ENCODE assay signal across 13 mouse cellular contexts in genomic region chr12:71346071-71346470, GRCm38 (mm10). TPM values are rescaled to one million over a fixed set of nuclear protein-coding genes. Genes with fewer than 3 reads are reported as not detected.
DNase-seq lines count a peak whose midpoint lies in the region; ATAC-seq and TF ChIP-seq lines count a peak whose summit lies in the region.
"Had no signal": no experiment of that assay in that cellular context is flagged by ENCODE, and none has a peak within 500 bp of the region (broad histone marks: within the 10 kb centered on the region; RNA-seq: fewer than 3 reads in every experiment).

No protein-coding gene starts in this region.

- DNase-seq in gastrocnemius, adult 2 months = no peak
- no peak for DNase-seq in gastrocnemius, postnatal 14 days
- peak; percentile 2 for DNase-seq in lung, postnatal 14 days
- no peak for DNase-seq in lung, postnatal 4 days
- DNase-seq in frontal cortex, postnatal 14 days (ENCODE audit: low spot score in 2 of 2) = no peak
- no peak for DNase-seq in hindbrain, embryonic 14.5 days (ENCODE audit: low spot score)
- DNase-seq in thymus, postnatal 0 days (ENCODE audit: low spot score) = no peak
- DNase-seq: cerebellum, postnatal 14 days; left cerebral cortex, postnatal 4 days had no signal

- H3K36me3 ChIP-seq in limb, embryonic 12.5 days = no peaks in the 10 kb centered on the region
- no peaks in the 10 kb centered on the region for H3K36me3 ChIP-seq in hindbrain, embryonic 14.5 days (replicated peaks; ENCODE audit: control insufficient read depth, insufficient read depth)
- H3K36me3 ChIP-seq: G1E had no signal

- peak overlapping the region; percentile 2; the same call in 1 of the 2 replicates for H3K4me2 ChIP-seq in limb, embryonic 12.5 days
- H3K4me2 ChIP-seq in hindbrain, embryonic 14.5 days (replicated peaks) = no peak overlapping the region

- H3K4me1 ChIP-seq in limb, embryonic 12.5 days (replicated peaks) = peaks cover 17% of the 10 kb centered on the region
- peaks cover 5% of the 10 kb centered on the region; the same call in 1 of the 2 replicates for H3K4me1 ChIP-seq in hindbrain, embryonic 14.5 days (replicated peaks; ENCODE audit: control insufficient read depth, insufficient read depth, low read length)

- no peaks in the 10 kb centered on the region for H3K27me3 ChIP-seq in limb, embryonic 12.5 days
- no peaks in the 10 kb centered on the region for H3K27me3 ChIP-seq in hindbrain, embryonic 14.5 days (ENCODE audit: control insufficient read depth, insufficient read depth, low read length)

- no peak for TF ChIP-seq CTCF in gastrocnemius, adult 2 months (IDR thresholded peaks at IDR 0.05)

- no peak overlapping the region for H3K9ac ChIP-seq in limb, embryonic 12.5 days (replicated peaks)
- H3K9ac ChIP-seq in hindbrain, embryonic 14.5 days = no peak overlapping the region

- 34% methylated on average over 5 of the region's 5 CpGs for WGBS in limb, embryonic 12.5 days
- 77% methylated on average over 5 of the region's 5 CpGs for WGBS in hindbrain, embryonic 14.5 days

- H3K27ac ChIP-seq in gastrocnemius, adult 2 months = peak overlapping the region; percentile 57
- no peak overlapping the region for H3K27ac ChIP-seq in limb, embryonic 12.5 days
- no peak overlapping the region for H3K27ac ChIP-seq in hindbrain, embryonic 14.5 days

- intact Hi-C loops in gastrocnemius, adult 2 months (cut with DNase I) = no loop called here
- intact Hi-C loops in gastrocnemius, postnatal 14 days (cut with DNase I; ENCODE audit: low total_unique reads) = no loop called here

- H3K9me3 ChIP-seq in limb, embryonic 12.5 days = no peaks in the 10 kb centered on the region
- H3K9me3 ChIP-seq in hindbrain, embryonic 14.5 days (ENCODE audit: control insufficient read depth, low read length) = no peaks in the 10 kb centered on the region
- H3K9me3 ChIP-seq: G1E had no signal

- no peak for ATAC-seq in limb, embryonic 12.5 days (ENCODE audit: insufficient number of reproducible peaks, insufficient read depth, low FRiP score, low TSS enrichment, low read depth)
- ATAC-seq in hindbrain, embryonic 14.5 days (ENCODE audit: low FRiP score) = no peak
- ATAC-seq: activated CD4-positive, CD25-positive, alpha-beta regulatory T cell, adult 4 months had no signal

- H3K4me3 ChIP-seq in gastrocnemius, adult 2 months = peak overlapping the region; percentile 49
- H3K4me3 ChIP-seq in limb, embryonic 12.5 days (replicated peaks) = no peak overlapping the region
- no peak overlapping the region for H3K4me3 ChIP-seq in hindbrain, embryonic 14.5 days (replicated peaks; ENCODE audit: low read length)
- H3K4me3 ChIP-seq: erythroblast, embryonic 14.5 days had no signal

RNA-seq across cellular contexts. Expression of gene Dact1, which starts 36.4 kb away (rescaled TPM):
- 1 to 10 TPM; 2.7 to 3.4 TPM for total RNA-seq in gastrocnemius, adult 2 months (2021)
- 10 to 100 TPM in 1 of 2 experiments, 1 to 10 TPM in 1; 8.1 to 12.1 TPM for total RNA-seq in gastrocnemius, postnatal 14 days (2021)
- 29.5 and 29.7 TPM in 2 replicates for polyA plus RNA-seq in limb, embryonic 12.5 days (2016; fragmentation: Nextera tagmentation; extraction: Ambion mirVana)
- 29.8 and 33.1 TPM in 2 replicates for polyA plus RNA-seq in hindbrain, embryonic 14.5 days (2014; fragmentation: Nextera tagmentation; extraction: Ambion mirVana)
- polyA plus RNA-seq in thymus, postnatal 0 days (2015; fragmentation: Nextera tagmentation; extraction: Ambion mirVana) = 1.9 and 2.0 TPM in 2 replicates
- polyA plus RNA-seq: erythroblast, embryonic 14.5 days had no signal

Comparison
In these comparisons a context has a peak if more than half of its experiments do, and no peak if none do; other contexts are left out.
1. RNA of gene Dact1, which starts 36.4 kb away (polyA plus RNA-seq): 29.8 to 33.1 TPM in hindbrain, embryonic 14.5 days and 29.5 to 29.7 TPM in limb, embryonic 12.5 days; 1.9 to 2.0 TPM in thymus, postnatal 0 days; every median in the first group is over 10 times any median in the second.